Mouse (Mus musculus) left cerebral cortex, adult 11 months (tissue): ENCODE measurements around the gene Proser1.
A peak's percentile ranks its signal among the peaks of the same experiment; 100 is the strongest.

Experiments used
- DNase-seq: peaks from one replicate; pipeline ENCODE4 v3.0.0; 2022; ENCODE audit warnings: low spot score

Proser1 gene

GRCm38 (mm10) chr3:53466481-53466880, 3.0 kb downstream of the Proser1 start:
- no peak for DNase-seq

- DNase-seq: no peak
Measured at GRCm38 (mm10) chr3:53467356-53467755, 3.9 kb downstream of the Proser1 start.

- DNase-seq: no peak
Measured at GRCm38 (mm10) chr3:53469650-53470049, 6.2 kb downstream of the Proser1 start.

- DNase-seq: no peak
Measured at GRCm38 (mm10) chr3:53472061-53472460, 8.6 kb downstream of the Proser1 start.

GRCm38 (mm10) chr3:53474179-53474578, 10.7 kb downstream of the Proser1 start:
- no peak for DNase-seq

- DNase-seq: no peak
Measured at GRCm38 (mm10) chr3:53475889-53476288, 12.4 kb downstream of the Proser1 start.

GRCm38 (mm10) chr3:53477468-53477867, 14.0 kb downstream of the Proser1 start:
- no peak for DNase-seq

GRCm38 (mm10) chr3:53478419-53479046, 15.1 kb downstream of the Proser1 start:
- DNase-seq: no peak

- no peak for DNase-seq
Measured at GRCm38 (mm10) chr3:53483414-53484059, 20.1 kb downstream of the Proser1 start.

GRCm38 (mm10) chr3:53486561-53486960, 23.1 kb downstream of the Proser1 start:
- DNase-seq: no peak

- DNase-seq: no peak
Measured at GRCm38 (mm10) chr3:53486996-53487576, 23.6 kb downstream of the Proser1 start.

GRCm38 (mm10) chr3:53488353-53488752, 24.9 kb downstream of the Proser1 start, which contains the start of gene Stoml3:
Gene Stoml3, plus strand, starts transcription at chr3:53488653.
- no peak for DNase-seq

- no peak for DNase-seq
Measured at GRCm38 (mm10) chr3:53498351-53498905, 35.0 kb downstream of the Proser1 start.

GRCm38 (mm10) chr3:53502428-53502827, 39.0 kb downstream of the Proser1 start:
- no peak for DNase-seq

GRCm38 (mm10) chr3:53513096-53513495, 49.6 kb downstream of the Proser1 start:
- DNase-seq: no peak

- DNase-seq: no peak
Measured at GRCm38 (mm10) chr3:53514221-53515065, 51.0 kb downstream of the Proser1 start.

- no peak for DNase-seq
Measured at GRCm38 (mm10) chr3:53522794-53523193, 59.3 kb downstream of the Proser1 start.

GRCm38 (mm10) chr3:53525737-53526136, 62.3 kb downstream of the Proser1 start:
- DNase-seq: peak; percentile 78

- no peak for DNase-seq
Measured at GRCm38 (mm10) chr3:53530305-53530704, 66.8 kb downstream of the Proser1 start.
